28 mouse cellular contexts compared by ENCODE assay signal in genomic region chr3:122887505-122888301, GRCm38 (mm10). TPM values are rescaled to one million over a fixed set of nuclear protein-coding genes. Genes with fewer than 3 reads are reported as not detected.
DNase-seq lines count a peak whose midpoint lies in the region; ATAC-seq and TF ChIP-seq lines count a peak whose summit lies in the region.
"Had no signal": no experiment of that assay in that cellular context is flagged by ENCODE, and none has a peak within 500 bp of the region (broad histone marks: within the 10 kb centered on the region; RNA-seq: fewer than 3 reads in every experiment).

No protein-coding gene starts in this region.

- H3K27me3 ChIP-seq in lung, embryonic 14.5 days (ENCODE audit: insufficient read depth, low read length): no peaks in the 10 kb centered on the region
- no peaks in the 10 kb centered on the region for H3K27me3 ChIP-seq in intestine, embryonic 14.5 days (replicated peaks; ENCODE audit: control insufficient read depth, insufficient read depth, low read length)
- no peaks in the 10 kb centered on the region for H3K27me3 ChIP-seq in myocyte (ENCODE audit: control insufficient read depth, insufficient read depth, insufficient read length)
- H3K27me3 ChIP-seq: embryonic facial prominence, embryonic 15.5 days; kidney, embryonic 15.5 days; limb, embryonic 15.5 days had no signal

- H3ac ChIP-seq in myocyte (ENCODE audit: control insufficient read depth, insufficient read length): no peak overlapping the region

- no peaks in the 10 kb centered on the region for H3K79me2 ChIP-seq in myocyte (ENCODE audit: control insufficient read depth, insufficient read depth)

- H3K4me3 ChIP-seq in lung, embryonic 14.5 days (ENCODE audit: low read depth, low read length): no peak overlapping the region
- no peak overlapping the region for H3K4me3 ChIP-seq in intestine, embryonic 14.5 days (ENCODE audit: low read depth, low read length)
- no peak overlapping the region for H3K4me3 ChIP-seq in myocyte
- no peak overlapping the region for H3K4me3 ChIP-seq in layer of hippocampus, adult 2 months
- H3K4me3 ChIP-seq: embryonic facial prominence, embryonic 15.5 days; heart, adult 2 months; kidney, embryonic 15.5 days; limb, embryonic 15.5 days; midbrain, embryonic 10.5 days had no signal

- H3K9ac ChIP-seq in lung, embryonic 14.5 days: no peak overlapping the region
- H3K9ac ChIP-seq in intestine, embryonic 14.5 days (ENCODE audit: low read length): no peak overlapping the region
- H3K9ac ChIP-seq: embryonic facial prominence, embryonic 15.5 days; forebrain, postnatal 0 days; hindbrain, embryonic 14.5 days; kidney, embryonic 15.5 days; limb, embryonic 15.5 days had no signal

- WGBS in lung, embryonic 14.5 days: 66% methylated on average over 4 of the region's 4 CpGs
- WGBS in intestine, embryonic 14.5 days: 69% methylated on average over 4 of the region's 4 CpGs

- no peaks in the 10 kb centered on the region for H3K36me3 ChIP-seq in lung, embryonic 14.5 days (ENCODE audit: insufficient read depth)
- no peaks in the 10 kb centered on the region for H3K36me3 ChIP-seq in intestine, embryonic 14.5 days (ENCODE audit: control insufficient read depth, insufficient read depth, low read length)
- H3K36me3 ChIP-seq in myocyte (ENCODE audit: control insufficient read depth, insufficient read depth): no peaks in the 10 kb centered on the region
- H3K36me3 ChIP-seq: embryonic facial prominence, embryonic 15.5 days; kidney, embryonic 15.5 days; limb, embryonic 15.5 days; midbrain, embryonic 10.5 days had no signal

- H3K27ac ChIP-seq in lung, embryonic 14.5 days (ENCODE audit: low read depth): peak overlapping the region; percentile 42; the same call in 1 of the 2 replicates
- peak overlapping the region; percentile 8; the same call in 1 of the 2 replicates for H3K27ac ChIP-seq in intestine, embryonic 14.5 days (ENCODE audit: low read depth)
- no peak overlapping the region for H3K27ac ChIP-seq in layer of hippocampus, adult 2 months
- H3K27ac ChIP-seq: embryonic facial prominence, embryonic 15.5 days; heart, adult 2 months; hindbrain, embryonic 14.5 days; kidney, embryonic 15.5 days; limb, embryonic 15.5 days; midbrain, embryonic 10.5 days had no signal

- H3K4me2 ChIP-seq in lung, embryonic 14.5 days: no peak overlapping the region
- H3K4me2 ChIP-seq in intestine, embryonic 14.5 days (ENCODE audit: low read length): no peak overlapping the region
- H3K4me2 ChIP-seq in myocyte (ENCODE audit: low read depth): peak overlapping the region; percentile 50
- H3K4me2 ChIP-seq: embryonic facial prominence, embryonic 15.5 days; hindbrain, embryonic 14.5 days; kidney, embryonic 15.5 days; limb, embryonic 15.5 days had no signal

- DNase-seq in lung, embryonic 14.5 days: no peak
- no peak for DNase-seq in lung, adult 18-20 months
- DNase-seq in intestine, embryonic 14.5 days (ENCODE audit: low spot score): peak; percentile 23
- DNase-seq in layer of hippocampus, adult 2 months (ENCODE audit: low spot score in 2 of 2): no peak
- no peak for DNase-seq in embryo, embryonic 10 days (ENCODE audit: low spot score)
- DNase-seq: adrenal gland, postnatal 10 days; cerebellum, adult 8-10 months; forebrain, postnatal 0 days; gastrocnemius, postnatal 14 days; heart, adult 2 months; heart, postnatal 4 days; kidney, adult 11 months; kidney, postnatal 4 days; left cerebral cortex, postnatal 4 days; thymus, postnatal 14 days had no signal

- ATAC-seq in lung, embryonic 14.5 days (ENCODE audit: insufficient read depth): no peak
- no peak for ATAC-seq in intestine, embryonic 14.5 days (replicated peaks; ENCODE audit: low FRiP score, low TSS enrichment, low read depth)
- ATAC-seq in inflammation-experienced regulatory T-cells, adult 6 months: no peak
- ATAC-seq: forebrain, postnatal 0 days; midbrain, embryonic 16.5 days had no signal

- no peak for TF ChIP-seq CTCF in lung, embryonic 14.5 days (IDR thresholded peaks at IDR 0.05; ENCODE audit: low read depth)
- no peak for TF ChIP-seq CTCF in layer of hippocampus, adult 2 months (conservative IDR thresholded peaks at IDR 0.05)

- H3K4me1 ChIP-seq in lung, embryonic 14.5 days (ENCODE audit: insufficient read depth): no peaks in the 10 kb centered on the region
- no peaks in the 10 kb centered on the region for H3K4me1 ChIP-seq in intestine, embryonic 14.5 days (replicated peaks; ENCODE audit: control insufficient read depth, insufficient read depth, low read length)
- H3K4me1 ChIP-seq: embryonic facial prominence, embryonic 15.5 days; kidney, embryonic 15.5 days; midbrain, embryonic 10.5 days had no signal

- no peaks in the 10 kb centered on the region for H3K9me3 ChIP-seq in lung, embryonic 14.5 days (ENCODE audit: low read depth, low read length)
- H3K9me3 ChIP-seq in intestine, embryonic 14.5 days (ENCODE audit: control insufficient read depth, low read length): no peaks in the 10 kb centered on the region
- H3K9me3 ChIP-seq: embryonic facial prominence, embryonic 15.5 days; kidney, embryonic 15.5 days; limb, embryonic 15.5 days; midbrain, embryonic 10.5 days had no signal

- no peak for TF ChIP-seq POLR2A in myocyte (IDR thresholded peaks at IDR 0.05; ENCODE audit: insufficient read length, low read depth)

TF ChIP-seq in myocyte, 11 proteins besides CTCF, POLR2A, EP300 and RAD21:
- TF ChIP-seq MYOD1 (IDR thresholded peaks at IDR 0.05; ENCODE audit: control insufficient read depth in 1 of 3, insufficient read length in 2 of 3, low read depth in 2 of 3): no peak
- TF ChIP-seq MYOG (IDR thresholded peaks at IDR 0.05; ENCODE audit: control insufficient read depth in 1 of 3, insufficient read depth in 1 of 3, insufficient read length in 2 of 3, low read depth in 2 of 3): no peak
- no peak for TF ChIP-seq MAX (IDR thresholded peaks at IDR 0.05; ENCODE audit: low read depth)
- TF ChIP-seq SRF (IDR thresholded peaks at IDR 0.05; ENCODE audit: control insufficient read depth, insufficient read length, low read depth): no peak
- TF ChIP-seq POLR2AphosphoS2 (IDR thresholded peaks at IDR 0.05; ENCODE audit: insufficient read length, low read depth): no peak
- TF ChIP-seq TCF12 (IDR thresholded peaks at IDR 0.05; ENCODE audit: insufficient read depth, poor library complexity, severe bottlenecking): no peak
- no peak for TF ChIP-seq USF1 (IDR thresholded peaks at IDR 0.05; ENCODE audit: low read depth)
- TF ChIP-seq CEBPB (IDR thresholded peaks at IDR 0.05; ENCODE audit: insufficient read depth, poor library complexity, severe bottlenecking): no peak
- TF ChIP-seq REST (IDR thresholded peaks at IDR 0.05; ENCODE audit: insufficient read depth, insufficient read length): no peak
- no peak for TF ChIP-seq TCF3 (IDR thresholded peaks at IDR 0.05; ENCODE audit: insufficient read length, low read depth)
- no peak for TF ChIP-seq E2F4 (IDR thresholded peaks at IDR 0.05; ENCODE audit: insufficient read depth)

RNA-seq across cellular contexts. Expression of gene Fabp2, which starts 7.2 kb away (rescaled TPM):
- polyA plus RNA-seq in lung, embryonic 14.5 days (2014; fragmentation: Nextera tagmentation; extraction: Ambion mirVana): not detected in 2 replicates
- 100 and 126 TPM in 2 replicates for polyA plus RNA-seq in intestine, embryonic 14.5 days (2014; fragmentation: Nextera tagmentation; extraction: Ambion mirVana)
- not detected for polyA plus RNA-seq in myocyte (2012; fragmentation: generic; extraction: Trizol)
- not detected for total RNA-seq in layer of hippocampus, adult 2 months (2021)
- polyA plus RNA-seq in inflammation-experienced regulatory T-cells, adult 6 months (2017; shearing (Covaris generic)): not detected
- total RNA-seq: forebrain, postnatal 0 days; gastrocnemius, postnatal 14 days; heart, adult 2 months; heart, postnatal 4 days; layer of hippocampus, postnatal 14 days; left cerebral cortex, adult 8-10 months; left cerebral cortex, postnatal 4 days had no signal
- polyA plus RNA-seq: forebrain, postnatal 0 days; heart, adult 2 months; hindbrain, embryonic 14.5 days; limb, embryonic 15.5 days; lung, adult 2 months; midbrain, embryonic 10.5 days; midbrain, embryonic 16.5 days; neural tube, embryonic 14.5 days had no signal

RNA-seq across cellular contexts. Expression of gene Gm10959, which starts 31.5 kb away (rescaled TPM):
- not detected in 2 replicates for polyA plus RNA-seq in lung, embryonic 14.5 days (2014; fragmentation: Nextera tagmentation; extraction: Ambion mirVana)
- not detected in 2 replicates for polyA plus RNA-seq in intestine, embryonic 14.5 days (2014; fragmentation: Nextera tagmentation; extraction: Ambion mirVana)
- not detected for polyA plus RNA-seq in myocyte (2012; fragmentation: generic; extraction: Trizol)
- not detected for total RNA-seq in layer of hippocampus, adult 2 months (2021)
- not detected for polyA plus RNA-seq in inflammation-experienced regulatory T-cells, adult 6 months (2017; shearing (Covaris generic))
- total RNA-seq: adrenal gland, postnatal 10 days; forebrain, postnatal 0 days; gastrocnemius, postnatal 14 days; heart, adult 2 months; heart, postnatal 4 days; layer of hippocampus, postnatal 14 days; left cerebral cortex, adult 8-10 months; left cerebral cortex, postnatal 4 days had no signal
- polyA plus RNA-seq: embryonic facial prominence, embryonic 15.5 days; forebrain, postnatal 0 days; heart, adult 2 months; heart, embryonic 16.5 days; hindbrain, embryonic 14.5 days; kidney, embryonic 15.5 days; limb, embryonic 15.5 days; lung, adult 2 months; midbrain, embryonic 10.5 days; midbrain, embryonic 16.5 days; neural tube, embryonic 14.5 days had no signal

RNA-seq across cellular contexts. Expression of gene 1810037I17Rik, which starts 36.3 kb away (rescaled TPM):
- polyA plus RNA-seq in lung, embryonic 14.5 days (2014; fragmentation: Nextera tagmentation; extraction: Ambion mirVana): 81.0 and 88.5 TPM in 2 replicates
- 125 and 132 TPM in 2 replicates for polyA plus RNA-seq in intestine, embryonic 14.5 days (2014; fragmentation: Nextera tagmentation; extraction: Ambion mirVana)
- 49.1 TPM for polyA plus RNA-seq in myocyte (2012; fragmentation: generic; extraction: Trizol)
- total RNA-seq in layer of hippocampus, adult 2 months (2021): 10 to 100 TPM; 50.8 to 53.7 TPM
- polyA plus RNA-seq in inflammation-experienced regulatory T-cells, adult 6 months (2017; shearing (Covaris generic)): 100 to 1,000 TPM in 2 of 3 experiments, 10 to 100 TPM in 1; 85.7 to 155 (median 104) TPM

Comparison
In these comparisons a context has a peak if more than half of its experiments do, and no peak if none do; other contexts are left out.
1. RNA of gene Fabp2, which starts 7.2 kb away (polyA plus RNA-seq): 100 to 126 TPM in intestine, embryonic 14.5 days; not detected in lung, embryonic 14.5 days, not detected in myocyte (single experiment) and not detected in inflammation-experienced regulatory T-cells, adult 6 months; every median in the first group is over 100 times any median in the second.